Mouse (Mus musculus): Measurements from ENCODE around the gene Nckap5.

DNA sequence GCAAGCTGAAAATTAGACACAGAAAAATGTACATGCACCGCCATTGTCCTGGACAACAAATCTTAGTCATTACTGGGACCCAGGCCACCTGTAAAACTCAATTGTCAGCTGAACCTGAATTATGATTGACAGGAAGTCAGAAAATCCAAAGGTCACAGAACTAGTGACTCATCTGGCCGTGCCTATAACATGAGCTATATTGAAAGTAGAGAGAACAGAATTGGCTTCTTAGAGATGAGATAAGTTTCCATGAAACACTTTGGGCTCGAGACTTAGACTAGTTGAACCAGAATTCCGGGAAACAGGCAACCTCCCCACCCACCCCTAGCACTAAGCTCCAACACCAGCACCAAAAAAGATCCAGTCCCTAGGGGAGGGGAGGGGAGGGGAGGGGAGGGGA lies 82.7 kb downstream of the Nckap5 start:
- TF ChIP-seq CTCF (conservative IDR thresholded peaks at IDR 0.05; ENCODE audit: insufficient read depth, insufficient read length, low read depth, low read length) (no peak), POLR2A (IDR thresholded peaks at IDR 0.05; ENCODE audit: low read depth, low read length) (no peak)
